Mouse (Mus musculus) intestine, postnatal 0 days (tissue): ENCODE results near the gene Tshz2. TPM values are rescaled to one million over a fixed set of nuclear protein-coding genes. Genes with fewer than 3 reads are reported as not detected.
A peak's percentile ranks its signal among the peaks of the same experiment; 100 is the strongest.

Source experiments
- ATAC-seq: fragments of 200-750 bp; cut with Nextera tagmentation; 2 replicates; pipeline ENCODE4 v1.8.0; 2017; ENCODE audit warnings: mild to moderate bottlenecking, moderate TSS enrichment, moderate library complexity
- H3K27ac ChIP-seq: fragments of 300-500 bp; sonication (generic); 2 replicates; pipeline ENCODE4 v1.5.1; 2014; ENCODE audit warnings: mild to moderate bottlenecking, low read depth, low read length, moderate library complexity
- H3K27me3 ChIP-seq: fragments of 300-500 bp; sonication (generic); replicated peaks from 2 replicates; pipeline ENCODE4 v1.6.1; 2014; ENCODE audit warnings: low read length, mixed read lengths; ENCODE audit not compliant: control insufficient read depth, insufficient read depth
- H3K36me3 ChIP-seq: fragments of 300-500 bp; sonication (generic); 2 replicates; pipeline ENCODE4 v1.6.1; 2014; ENCODE audit warnings: mild to moderate bottlenecking, moderate library complexity; ENCODE audit not compliant: control insufficient read depth, insufficient read depth
- H3K4me1 ChIP-seq: fragments of 300-500 bp; sonication (generic); replicated peaks from 2 replicates; pipeline ENCODE4 v1.6.1; 2014; ENCODE audit warnings: antibody characterized with exemption, low read length, mixed read lengths; ENCODE audit not compliant: control insufficient read depth, insufficient read depth
- H3K4me2 ChIP-seq: fragments of 300-500 bp; sonication (generic); replicated peaks from 2 replicates; pipeline ENCODE4 v1.6.1; 2014; ENCODE audit warnings: low read depth, mild to moderate bottlenecking, moderate library complexity
- H3K4me3 ChIP-seq: fragments of 300-500 bp; sonication (generic); 2 replicates; pipeline ENCODE4 v1.5.1; 2014; ENCODE audit warnings: low read depth, low read length
- H3K9ac ChIP-seq: fragments of 300-500 bp; sonication (generic); 2 replicates; pipeline ENCODE4 v1.6.1; 2014; ENCODE audit warnings: mild to moderate bottlenecking, low read depth, low read length
- H3K9me3 ChIP-seq: fragments of 300-500 bp; sonication (generic); 2 replicates; pipeline ENCODE4 v1.6.1; 2016; ENCODE audit warnings: mixed run types; ENCODE audit not compliant: control insufficient read depth
- CTCF ChIP-seq: sonication (generic); IDR thresholded peaks from 2 replicates; pipeline ENCODE4 v1.5.1; 2016; ENCODE audit warnings: low read depth, mild to moderate bottlenecking, control low read depth, antibody characterized with exemption, moderate library complexity
- WGBS: fragments of 180-500 bp; shearing (Covaris S2); extraction: QIAGEN DNeasy Blood & Tissue Kit; methylation state at CpG from one replicate; pipeline ENCODE4 v1.1.7; 2014; 5-methylcytosine and 5-hydroxymethylcytosine counted together
- polyA plus RNA-seq: library from polyadenylated mRNA; unstranded; fragments of >200 nt; fragmentation: Nextera tagmentation; extraction: Ambion mirVana; gene quantifications from 2 replicates; pipeline ENCODE4 v1.2.1, GENCODE M21; 2015

Gene Tshz2
- polyA plus RNA-seq, 1 experiment from 2014 or later: 6.3 TPM

DNA sequence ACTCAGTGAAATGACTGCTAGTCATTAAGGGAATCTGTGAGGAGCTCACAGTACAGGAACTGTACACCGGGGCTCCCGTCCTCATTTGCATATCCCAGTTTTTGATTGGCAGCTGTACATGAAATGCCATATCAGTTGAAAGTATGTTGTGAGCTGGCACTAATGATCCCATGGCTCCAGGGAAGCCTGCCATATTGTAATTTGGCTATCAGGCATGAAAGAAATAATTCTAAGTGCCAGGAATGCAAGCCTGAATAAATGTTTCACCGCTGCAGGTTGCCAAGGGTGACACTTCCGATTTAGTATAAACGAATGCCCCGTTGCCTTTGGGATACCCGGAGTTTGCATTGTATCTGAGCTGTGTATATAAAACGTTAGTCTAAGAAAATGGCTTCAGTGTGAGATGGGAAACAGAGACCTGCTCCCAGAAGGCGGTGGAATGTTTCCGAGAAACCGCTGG is 366.1 kb downstream of the Tshz2 start:
- 55% methylated on average over 11 of the region's 11 CpGs for WGBS

DNA sequence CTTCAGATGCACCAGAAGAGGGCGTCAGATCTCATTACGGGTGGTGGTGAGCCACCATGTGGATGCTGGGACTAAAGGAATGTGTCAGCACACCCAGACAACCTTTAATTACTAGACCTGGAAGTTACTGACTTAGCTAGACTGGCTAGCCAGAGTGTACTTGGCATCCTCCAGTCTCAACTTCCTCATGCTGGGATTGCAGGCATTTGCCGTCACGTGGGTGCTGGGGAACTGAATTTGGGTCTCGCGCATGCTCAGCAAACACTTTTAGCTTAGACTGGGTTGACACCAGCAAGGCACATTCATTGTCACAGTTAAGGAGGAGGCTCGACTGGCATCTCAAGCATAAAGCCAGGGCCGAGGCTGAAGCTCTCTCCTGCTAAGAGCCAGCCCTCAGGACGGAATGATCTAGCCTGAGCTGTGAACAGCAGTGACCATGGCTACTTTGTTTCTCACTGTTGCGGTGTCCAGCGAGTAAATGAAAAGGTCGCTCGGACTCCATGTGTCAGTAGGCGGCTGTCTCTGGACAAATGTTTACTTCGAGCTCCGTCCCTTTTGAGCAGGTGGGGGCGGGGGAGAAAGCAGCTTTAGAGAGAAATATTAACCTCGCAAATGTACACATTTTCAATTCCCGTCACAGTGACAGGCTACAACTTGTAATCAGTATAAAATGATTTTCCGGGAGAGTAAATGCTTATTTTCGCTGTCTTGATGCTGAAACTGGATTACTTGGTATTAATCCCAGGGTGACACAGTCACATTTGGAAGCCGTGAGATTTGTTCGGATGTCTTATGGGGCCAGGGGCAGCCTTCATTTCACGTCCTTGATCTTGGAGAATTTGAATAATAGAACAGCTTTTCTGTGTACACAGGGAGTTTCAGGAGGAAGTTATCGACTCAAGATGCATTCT is 370.0 kb downstream of the Tshz2 start:
- H3K4me3 ChIP-seq: peak overlapping the region; percentile 20
- H3K9ac ChIP-seq: no peak overlapping the region
- 0 out of 2 replicates have a peak, but pooled peaks have one; percentile 43 for ATAC-seq

More for the DNA sequence above, 366.1 kb downstream of the Tshz2 start:
- Histone ChIP-seq H3K9me3 (no peaks in the 10 kb centered on the region), H3K4me2 (no peak overlapping the region), H3K9ac (no peak overlapping the region), H3K27ac (no peak overlapping the region), H3K36me3 (no peaks in the 10 kb centered on the region), H3K27me3 (no peaks in the 10 kb centered on the region), H3K4me3 (no peak overlapping the region), H3K4me1 (peaks cover 4% of the 10 kb centered on the region; the same call in 1 of the 2 replicates)
- no peak for TF ChIP-seq CTCF
- ATAC-seq: no peak

DNA sequence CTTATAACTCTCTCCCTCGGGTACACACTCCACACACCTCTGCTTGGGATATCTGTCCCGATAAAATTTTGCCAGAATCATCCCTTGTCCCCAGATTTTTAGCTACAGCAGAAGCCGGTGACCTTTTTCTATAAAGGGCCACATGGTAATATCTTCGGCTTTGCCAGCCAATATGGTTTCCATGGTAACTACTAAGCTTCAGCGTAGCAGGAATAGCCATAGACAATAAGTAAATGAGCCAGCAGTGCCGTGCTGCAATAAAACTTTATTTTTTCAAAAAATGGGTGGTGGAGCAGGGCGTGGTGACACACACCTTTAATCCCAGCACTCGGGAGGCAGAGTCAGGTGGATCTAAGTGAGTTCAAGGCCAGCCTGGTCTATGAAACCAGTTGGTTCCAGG is 370.9 kb downstream of the Tshz2 start:
- peaks cover 4% of the 10 kb centered on the region; the same call in 1 of the 2 replicates for H3K4me1 ChIP-seq
- no peak overlapping the region for H3K9ac ChIP-seq
- H3K4me3 ChIP-seq: no peak overlapping the region
- no peaks in the 10 kb centered on the region for H3K9me3 ChIP-seq
- 57% methylated on average over 8 of the region's 8 CpGs for WGBS
- TF ChIP-seq CTCF: no peak
- H3K27me3 ChIP-seq: no peaks in the 10 kb centered on the region
- H3K27ac ChIP-seq: no peak overlapping the region
- H3K36me3 ChIP-seq: no peaks in the 10 kb centered on the region
- H3K4me2 ChIP-seq: peak overlapping the region; percentile 57; the same call in 1 of the 2 replicates
- no peak for ATAC-seq

More for the DNA sequence above, 370.0 kb downstream of the Tshz2 start:
- H3K9me3 ChIP-seq: no peaks in the 10 kb centered on the region
- no peak overlapping the region for H3K27ac ChIP-seq
- H3K4me2 ChIP-seq: peak overlapping the region; percentile 57
- peak; percentile 59 for TF ChIP-seq CTCF
- no peaks in the 10 kb centered on the region for H3K36me3 ChIP-seq
- WGBS: 29% methylated on average over 25 of the region's 25 CpGs
- H3K27me3 ChIP-seq: no peaks in the 10 kb centered on the region
- peaks cover 4% of the 10 kb centered on the region; the same call in 1 of the 2 replicates for H3K4me1 ChIP-seq

DNA sequence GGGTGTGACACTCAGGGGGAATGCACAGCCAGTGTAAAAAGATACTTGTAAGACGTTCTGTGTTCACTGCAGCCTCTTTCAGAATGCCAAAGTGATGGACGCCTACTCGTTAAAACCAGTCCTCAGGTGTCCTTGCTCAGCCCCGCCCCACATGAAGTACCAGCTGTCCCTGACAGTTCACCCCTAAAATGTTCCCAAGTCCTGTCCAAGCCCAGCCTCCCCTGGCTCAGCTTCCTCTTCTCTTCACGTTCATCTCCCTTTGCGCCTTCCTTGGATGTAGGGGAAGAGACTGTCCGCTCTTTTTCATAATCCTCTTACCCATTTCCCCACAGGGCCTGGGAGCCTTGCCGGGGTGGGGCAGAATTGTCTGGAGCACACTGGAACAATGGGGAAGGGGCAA is 374.0 kb downstream of the Tshz2 start:
- Histone ChIP-seq H3K36me3 (no peaks in the 10 kb centered on the region), H3K4me2 (no peak overlapping the region), H3K4me3 (no peak overlapping the region), H3K27ac (no peak overlapping the region), H3K9ac (no peak overlapping the region), H3K9me3 (no peaks in the 10 kb centered on the region), H3K27me3 (no peaks in the 10 kb centered on the region), H3K4me1 (peaks cover 4% of the 10 kb centered on the region; the same call in 1 of the 2 replicates)
- TF ChIP-seq CTCF: no peak
- no peak for ATAC-seq
- WGBS: 78% methylated on average over 8 of the region's 8 CpGs

DNA sequence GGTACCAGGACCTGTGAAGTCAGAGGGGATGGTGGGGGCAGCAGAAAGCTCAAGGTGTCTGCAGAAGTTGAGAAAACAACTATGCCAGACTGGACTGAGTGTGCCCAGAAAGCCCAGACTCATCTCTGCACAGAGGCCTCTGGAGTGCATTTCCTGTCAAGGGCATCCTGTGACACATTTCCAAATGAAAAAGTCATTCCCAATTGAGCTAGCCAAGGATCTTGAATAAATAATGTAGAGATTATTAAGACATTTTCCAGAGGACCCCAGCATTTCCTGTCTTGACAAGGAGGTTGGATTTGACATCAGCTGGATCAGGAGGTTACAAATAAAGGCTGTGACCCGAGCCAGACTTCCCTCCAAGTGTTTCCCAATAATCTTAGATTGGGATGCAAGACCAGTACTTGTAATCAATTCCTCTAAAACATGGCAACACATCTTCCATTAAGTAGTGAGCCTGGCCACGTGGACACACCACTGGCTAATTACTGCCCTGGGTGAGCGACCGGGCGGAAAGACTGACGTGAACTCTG is 374.7 kb downstream of the Tshz2 start:
- no peak overlapping the region for H3K4me2 ChIP-seq
- TF ChIP-seq CTCF: no peak
- H3K4me1 ChIP-seq: peaks cover 4% of the 10 kb centered on the region; the same call in 1 of the 2 replicates
- H3K9me3 ChIP-seq: no peaks in the 10 kb centered on the region
- no peak overlapping the region for H3K27ac ChIP-seq
- H3K9ac ChIP-seq: no peak overlapping the region
- H3K27me3 ChIP-seq: no peaks in the 10 kb centered on the region
- H3K4me3 ChIP-seq: no peak overlapping the region
- WGBS: 73% methylated on average over 6 of the region's 6 CpGs
- H3K36me3 ChIP-seq: no peaks in the 10 kb centered on the region
- no peak for ATAC-seq

DNA sequence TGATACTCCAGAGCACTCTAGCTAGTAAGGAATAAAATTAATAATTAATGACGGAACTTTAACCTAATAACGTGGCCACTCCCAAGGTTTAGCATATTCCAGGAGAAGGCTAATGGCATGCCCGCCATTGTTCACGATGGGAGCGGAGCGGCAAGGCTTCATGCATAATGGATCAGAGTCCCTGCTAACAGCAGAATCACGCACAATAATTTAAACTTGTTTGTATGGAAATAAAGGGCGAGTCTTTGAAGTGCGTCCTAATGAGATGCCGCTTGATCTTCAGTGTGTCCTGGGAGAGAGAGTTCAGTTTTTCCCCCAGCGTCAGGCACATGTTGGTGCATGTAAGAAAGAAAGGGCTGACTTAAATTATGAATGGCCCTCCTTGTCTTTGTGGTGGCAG is 376.9 kb downstream of the Tshz2 start:
- Histone ChIP-seq H3K4me1 (no peaks in the 10 kb centered on the region), H3K4me2 (no peak overlapping the region), H3K27ac (no peak overlapping the region), H3K9me3 (no peaks in the 10 kb centered on the region), H3K4me3 (no peak overlapping the region), H3K36me3 (no peaks in the 10 kb centered on the region), H3K9ac (no peak overlapping the region), H3K27me3 (no peaks in the 10 kb centered on the region)
- no peak for TF ChIP-seq CTCF
- no peak for ATAC-seq
- 73% methylated on average over 11 of the region's 11 CpGs for WGBS
